Comparison of ENCODE assay signal across 8 mouse cellular contexts in the genomic region with DNA sequence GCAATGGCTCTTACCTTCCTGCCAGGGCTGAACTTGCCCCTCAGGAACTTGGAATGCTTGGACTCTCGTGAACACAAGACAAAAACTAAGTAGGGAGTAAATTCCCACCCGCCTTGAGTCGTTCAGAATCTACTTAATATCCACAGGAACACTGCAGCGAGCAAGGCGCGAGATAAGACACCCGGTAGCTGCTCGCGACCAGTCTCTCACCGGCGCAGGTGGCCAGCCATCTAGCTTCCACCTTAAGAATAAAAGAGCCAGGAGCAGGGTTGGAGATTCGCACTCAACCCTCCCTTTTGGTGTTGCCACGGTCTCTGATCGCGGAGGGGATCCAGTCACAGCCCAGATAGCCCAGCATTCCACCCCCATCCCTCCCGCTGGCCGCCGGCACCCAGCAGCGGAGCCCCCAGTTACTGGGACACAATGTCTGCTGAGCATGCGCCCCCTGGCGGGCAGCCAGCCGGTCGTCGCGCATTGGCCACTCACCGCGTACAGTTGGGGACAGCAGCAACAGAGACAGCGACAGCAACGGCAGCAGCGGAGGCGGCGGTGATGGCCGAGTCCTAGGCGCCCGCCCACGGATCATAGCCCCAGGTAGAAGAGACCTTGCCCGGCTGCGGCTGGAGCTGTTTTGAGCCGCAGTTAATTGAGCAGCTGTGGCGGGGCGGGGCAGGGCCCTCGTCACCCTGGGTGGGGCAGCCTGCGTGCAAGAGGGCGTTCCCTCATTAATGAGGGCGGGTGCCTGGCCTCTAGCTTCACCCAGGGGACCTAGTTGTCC. TPM values are rescaled to one million over a fixed set of nuclear protein-coding genes. Genes with fewer than 3 reads are reported as not detected.
DNase-seq lines count a peak whose midpoint lies in the region; ATAC-seq and TF ChIP-seq lines count a peak whose summit lies in the region.

A gene (minus strand): TSS at position 661 of the 778 bp plus-strand sequence.

- no peaks in the 10 kb centered on the region for H3K36me3 ChIP-seq in forebrain, embryonic 10.5 days (replicated peaks)
- no peaks in the 10 kb centered on the region for H3K36me3 ChIP-seq in heart, embryonic 15.5 days
- H3K36me3 ChIP-seq in liver, embryonic 14.5 days (replicated peaks; ENCODE audit: control insufficient read depth, insufficient read depth, low read depth), result peaks cover 2% of the 10 kb centered on the region
- no peaks in the 10 kb centered on the region for H3K36me3 ChIP-seq in neural tube, embryonic 12.5 days

- peak; percentile 90 for ATAC-seq in CD4-positive, CD25-positive, alpha-beta regulatory T cell, adult 4 months
- ATAC-seq in heart, embryonic 15.5 days (replicated peaks; ENCODE audit: insufficient number of reproducible peaks, insufficient read depth, low FRiP score, low read depth), result peak; percentile 84
- ATAC-seq in liver, embryonic 14.5 days (ENCODE audit: insufficient read depth), result peak; percentile 98
- ATAC-seq in neural tube, embryonic 12.5 days (ENCODE audit: low FRiP score, low read depth), result peak; percentile 98

- H3K9ac ChIP-seq in heart, embryonic 15.5 days, result peak within 1 kb of the TSS; percentile 52
- H3K9ac ChIP-seq in liver, embryonic 14.5 days (replicated peaks), result peak within 1 kb of the TSS; percentile 87
- peak within 1 kb of the TSS; percentile 60 for H3K9ac ChIP-seq in neural tube, embryonic 12.5 days

- WGBS in forebrain, embryonic 10.5 days, result under 1% methylated on average over 45 of the region's 45 CpGs
- WGBS in heart, embryonic 15.5 days, result under 1% methylated on average over 45 of the region's 45 CpGs
- under 1% methylated on average over 45 of the region's 45 CpGs for WGBS in liver, embryonic 14.5 days (ENCODE audit: insufficient replicate concordance)
- WGBS in neural tube, embryonic 12.5 days, result under 1% methylated on average over 45 of the region's 45 CpGs

- TF ChIP-seq EP300 in liver, embryonic 14.5 days (IDR thresholded peaks at IDR 0.05; ENCODE audit: low read depth), result no peak

- peaks cover 10% of the 10 kb centered on the region for H3K4me1 ChIP-seq in forebrain, embryonic 10.5 days
- peaks cover 5% of the 10 kb centered on the region for H3K4me1 ChIP-seq in heart, embryonic 15.5 days (replicated peaks)
- H3K4me1 ChIP-seq in liver, embryonic 14.5 days (replicated peaks; ENCODE audit: control insufficient read depth in 2 of 2, insufficient read depth in 2 of 2, low read length in 1 of 2), result peaks cover 7 to 11% of the 10 kb centered on the region in 2 experiments
- H3K4me1 ChIP-seq in neural tube, embryonic 12.5 days, result 0 out of 2 replicates have a peak, but pooled peaks cover 5% of the 10 kb centered on the region

- peaks cover 13% of the 10 kb centered on the region for H3K27me3 ChIP-seq in forebrain, embryonic 10.5 days (ENCODE audit: poor library complexity, severe bottlenecking)
- H3K27me3 ChIP-seq in heart, embryonic 15.5 days, result no peaks in the 10 kb centered on the region
- H3K27me3 ChIP-seq in liver, embryonic 14.5 days (ENCODE audit: control insufficient read depth, insufficient read depth, low read length), result no peaks in the 10 kb centered on the region
- no peaks in the 10 kb centered on the region for H3K27me3 ChIP-seq in neural tube, embryonic 12.5 days (replicated peaks)

- TF ChIP-seq CTCF in liver, embryonic 14.5 days (IDR thresholded peaks at IDR 0.05; ENCODE audit: low read depth), result peak; percentile 99

- H3K9me3 ChIP-seq in forebrain, embryonic 10.5 days, result no peaks in the 10 kb centered on the region
- no peaks in the 10 kb centered on the region for H3K9me3 ChIP-seq in heart, embryonic 15.5 days (replicated peaks)
- no peaks in the 10 kb centered on the region for H3K9me3 ChIP-seq in liver, embryonic 14.5 days (ENCODE audit: control insufficient read depth, low read length)
- no peaks in the 10 kb centered on the region for H3K9me3 ChIP-seq in neural tube, embryonic 12.5 days

- peak; percentile 72 for DNase-seq in c-Kit-positive CD71-negative TER-119-negative erythroid progenitor cells, embryonic 14.5 days (ENCODE audit: low read depth)
- DNase-seq in forebrain, embryonic 10.5 days (ENCODE audit: extremely low spot score, low spot score), result peak; percentile 88
- peak; percentile 85 to 88 for DNase-seq in kidney, postnatal 25 days
- DNase-seq in liver, embryonic 14.5 days (ENCODE audit: low read depth in 3 of 3, low spot score in 3 of 3), result peak; percentile 70 to 78 (median 71)
- DNase-seq in telencephalon, adult 2 months (ENCODE audit: low read depth, low spot score), result peak; percentile 52

- peak within 1 kb of the TSS; percentile 96 for H3K4me2 ChIP-seq in heart, embryonic 15.5 days
- peak within 1 kb of the TSS; percentile 92 for H3K4me2 ChIP-seq in liver, embryonic 14.5 days (ENCODE audit: low read depth)
- H3K4me2 ChIP-seq in neural tube, embryonic 12.5 days (replicated peaks), result peak within 1 kb of the TSS; percentile 77

- peak within 1 kb of the TSS; percentile 68 for H3K4me3 ChIP-seq in forebrain, embryonic 10.5 days
- peak within 1 kb of the TSS; percentile 83 for H3K4me3 ChIP-seq in heart, embryonic 15.5 days
- peak within 1 kb of the TSS; percentile 73 to 81 for H3K4me3 ChIP-seq in liver, embryonic 14.5 days (ENCODE audit: insufficient read depth in 1 of 2, low read depth in 2 of 2, low read length in 2 of 2)
- peak within 1 kb of the TSS; percentile 54 for H3K4me3 ChIP-seq in neural tube, embryonic 12.5 days

- peak within 1 kb of the TSS; percentile 82 for H3K27ac ChIP-seq in forebrain, embryonic 10.5 days
- H3K27ac ChIP-seq in heart, embryonic 15.5 days, result peak within 1 kb of the TSS; percentile 68
- peak within 1 kb of the TSS; percentile 83 for H3K27ac ChIP-seq in liver, embryonic 14.5 days
- H3K27ac ChIP-seq in neural tube, embryonic 12.5 days, result no peak within 1 kb of the TSS

RNA-seq across cellular contexts. Expression of the gene that starts here (rescaled TPM):
- polyA plus RNA-seq in CD4-positive, CD25-positive, alpha-beta regulatory T cell, adult 4 months (2017; shearing (Covaris generic)), result 10 to 100 TPM; 32.3 to 39.3 TPM
- 1.3 and 1.6 TPM in 2 replicates for polyA plus RNA-seq in forebrain, embryonic 10.5 days (2016; fragmentation: Nextera tagmentation; extraction: Ambion mirVana)
- 15.1 and 17.4 TPM in 2 replicates for polyA plus RNA-seq in heart, embryonic 15.5 days (2015; fragmentation: Nextera tagmentation; extraction: Ambion mirVana)
- 10.7 and 15.9 TPM in 2 replicates for polyA plus RNA-seq in liver, embryonic 14.5 days (2012; rRNA removed)
- polyA plus RNA-seq in liver, embryonic 14.5 days (2014; fragmentation: Nextera tagmentation; extraction: Ambion mirVana), result 19.6 and 21.7 TPM in 2 replicates
- 4.3 and 5.9 TPM in 2 replicates for polyA plus RNA-seq in neural tube, embryonic 12.5 days (2016; fragmentation: Nextera tagmentation; extraction: Ambion mirVana)
